Mouse (Mus musculus) CH12.LX (cell line): ENCODE data around the gene Ano10. TPM values are rescaled to one million over a fixed set of nuclear protein-coding genes. Genes with fewer than 3 reads are reported as not detected.
A peak's percentile ranks its signal among the peaks of the same experiment; 100 is the strongest.

Experiments used
- DNase-seq: peaks from one replicate; pipeline ENCODE4 v3.0.0-alpha.2; 2013; ENCODE audit errors: extremely low read depth
- H3K27ac ChIP-seq: 2 replicates; pipeline ENCODE4 v1.5.1; 2012; ENCODE audit warnings: low read depth, mild to moderate bottlenecking, control low read depth, moderate library complexity; ENCODE audit not compliant: insufficient read depth
- H3K27me3 ChIP-seq: replicated peaks from 2 replicates; pipeline ENCODE3; 2012; ENCODE audit warnings: inconsistent platforms
- H3K36me3 ChIP-seq, 2 experiments: replicated peaks in 1 of 2; 2 replicates each; pipeline versions ENCODE3 to v1.6.1; 2012; ENCODE audit warnings: inconsistent platforms in 1 of 2, low read length in 1 of 2, mild to moderate bottlenecking in 1 of 2, mixed read lengths in 1 of 2, moderate library complexity in 1 of 2; ENCODE audit not compliant: control insufficient read depth in 1 of 2, insufficient read depth in 1 of 2
- H3K4me1 ChIP-seq, 2 experiments: 2 replicates each; pipeline ENCODE4 v1.6.1; 2012; ENCODE audit warnings: inconsistent platforms in 1 of 2, moderate library complexity in 1 of 2; ENCODE audit not compliant: insufficient read depth in 2 of 2, control insufficient read depth in 1 of 2
- H3K4me2 ChIP-seq: 2 replicates; pipeline ENCODE4 v1.6.1; 2012; ENCODE audit warnings: low read depth, mild to moderate bottlenecking, control low read depth; ENCODE audit not compliant: poor library complexity, insufficient read depth, severe bottlenecking
- H3K4me3 ChIP-seq, 3 experiments: fragments of 150-350 bp in 1 of 3; sonication (generic) in 1 of 3; replicated peaks in 1 of 3; 2 replicates each; pipeline versions ENCODE3 to v1.5.1; 2011 to 2012; ENCODE audit warnings: low read depth in 2 of 3, low read length in 2 of 3, mild to moderate bottlenecking in 2 of 3, moderate library complexity in 2 of 3, control low read depth in 1 of 3, improper control_type of control experiment in 1 of 3, inconsistent platforms in 1 of 3, mixed read lengths in 1 of 3; ENCODE audit not compliant: poor library complexity in 1 of 3
- H3K79me2 ChIP-seq: replicated peaks from 2 replicates; pipeline ENCODE4 v1.6.1; 2012; ENCODE audit warnings: mild to moderate bottlenecking, moderate library complexity; ENCODE audit not compliant: control insufficient read depth, poor library complexity, insufficient read depth, severe bottlenecking; ENCODE audit errors: extremely low read depth
- H3K9ac ChIP-seq: 2 replicates; pipeline ENCODE4 v1.6.1; 2012; ENCODE audit warnings: low read depth, mild to moderate bottlenecking, control low read depth, moderate library complexity; ENCODE audit not compliant: insufficient read depth
- H3K9me3 ChIP-seq: replicated peaks from 2 replicates; pipeline ENCODE3; 2012; ENCODE audit warnings: low read length, inconsistent platforms, mixed read lengths
- CHD2 ChIP-seq: IDR thresholded peaks from 2 replicates; pipeline ENCODE4 v1.6.1; 2011; ENCODE audit warnings: low read length, improper control_type of control experiment
- CTCF ChIP-seq, 2 experiments: IDR thresholded peaks in 1 of 2; conservative IDR thresholded peaks in 1 of 2; 2 replicates each; pipeline ENCODE4 v1.5.1; 2011 to 2012; ENCODE audit warnings: low read depth in 2 of 2, low read length in 2 of 2, improper control_type of control experiment in 1 of 2, inconsistent platforms in 1 of 2, mild to moderate bottlenecking in 1 of 2, moderate library complexity in 1 of 2
- E2F4 ChIP-seq: IDR thresholded peaks from 2 replicates; pipeline ENCODE4 v1.6.1; 2011; ENCODE audit warnings: low read depth, low read length, improper control_type of control experiment; ENCODE audit not compliant: insufficient replicate concordance
- GABPA ChIP-seq: IDR thresholded peaks from 2 replicates; pipeline ENCODE4 v1.6.1; 2012; ENCODE audit warnings: low read depth, low read length, improper control_type of control experiment, inconsistent platforms; ENCODE audit not compliant: insufficient replicate concordance
- HCFC1 ChIP-seq: IDR thresholded peaks from 2 replicates; pipeline ENCODE4 v1.6.1; 2012; ENCODE audit warnings: low read depth, mild to moderate bottlenecking, inconsistent platforms, low read length, improper control_type of control experiment
- MAFK ChIP-seq: IDR thresholded peaks from 2 replicates; pipeline ENCODE4 v1.6.1; 2011; ENCODE audit warnings: low read length, improper control_type of control experiment; ENCODE audit not compliant: insufficient replicate concordance
- MAX ChIP-seq: IDR thresholded peaks from 2 replicates; pipeline ENCODE4 v1.6.1; 2011; ENCODE audit warnings: low read length, improper control_type of control experiment
- MYC ChIP-seq: IDR thresholded peaks from 2 replicates; pipeline ENCODE4 v1.6.1; 2011; ENCODE audit warnings: low read depth, mild to moderate bottlenecking, improper control_type of control experiment, low read length
- NELFE ChIP-seq: IDR thresholded peaks from 2 replicates; pipeline ENCODE4 v1.6.1; 2011; ENCODE audit warnings: low read depth, low read length, improper control_type of control experiment
- POLR2AphosphoS2 ChIP-seq: IDR thresholded peaks from 2 replicates; pipeline ENCODE4 v1.6.1; 2011; ENCODE audit warnings: low read depth, low read length, improper control_type of control experiment
- RAD21 ChIP-seq: IDR thresholded peaks from 2 replicates; pipeline ENCODE4 v1.6.1; 2011; ENCODE audit warnings: low read depth, mild to moderate bottlenecking, low read length, improper control_type of control experiment, moderate library complexity
- SMC3 ChIP-seq: IDR thresholded peaks from 2 replicates; pipeline ENCODE4 v1.6.1; 2011; ENCODE audit warnings: low read depth, low read length, improper control_type of control experiment
- UBTF ChIP-seq: IDR thresholded peaks from 2 replicates; pipeline ENCODE4 v1.6.1; 2012; ENCODE audit warnings: low read depth, mild to moderate bottlenecking, inconsistent platforms, low read length, improper control_type of control experiment, moderate library complexity
- USF1 ChIP-seq: IDR thresholded peaks from 2 replicates; pipeline ENCODE4 v1.6.1; 2014; ENCODE audit warnings: low read depth, mild to moderate bottlenecking, inconsistent platforms, low read length, improper control_type of control experiment
- USF2 ChIP-seq: conservative IDR thresholded peaks from 2 replicates; pipeline ENCODE4 v1.6.1; 2011; ENCODE audit warnings: low read depth, low read length, improper control_type of control experiment
- ZC3H11A ChIP-seq: IDR thresholded peaks from 2 replicates; pipeline ENCODE4 v1.6.1; 2012; ENCODE audit warnings: low read depth, mild to moderate bottlenecking, inconsistent platforms, low read length, improper control_type of control experiment
- ZKSCAN1 ChIP-seq: IDR thresholded peaks from 2 replicates; pipeline ENCODE4 v1.6.1; 2012; ENCODE audit warnings: low read depth, inconsistent platforms, low read length, improper control_type of control experiment, borderline replicate concordance
- dilution Hi-C: fragments of 300-500 bp; cut with MboI; formaldehyde crosslinking; loops from 2 replicates; pipeline ENCODE4 v1.14.3; 2020; ENCODE audit warnings: low sequenced_read_pairs; ENCODE audit not compliant: extremely low pct_unique_long_range_greater_than_20kb, extremely low pct_ligation_motif_present
- in situ Hi-C: fragments of 300-500 bp; cut with MboI; formaldehyde crosslinking; loops from 3 replicates; pipeline ENCODE4 v1.14.3; 2019; ENCODE audit warnings: low sequenced_read_pairs, low pct_ligation_motif_present, low pct_unique_long_range_greater_than_20kb, mixed read lengths
- polyA plus RNA-seq: library from polyadenylated mRNA; unstranded; fragments of >175 nt; gene quantifications from 2 replicates; pipeline ENCODE4 v1.2.1, GENCODE M21; 2012; ENCODE audit warnings: low read depth; ENCODE audit not compliant: insufficient read length
- total RNA-seq, 2 experiments: library from RNA; depleted of rRNA; stranded (reverse); fragments of 300-350 nt in 1 of 2; fragments of >200 nt in 1 of 2; gene quantifications; 2 replicates each; pipeline ENCODE4 v1.2.3; 2012 to 2014

Ano10 gene
- total and polyA plus RNA-seq, 3 experiments, result 9.5 to 23.9 (median 12.2) TPM

DNA sequence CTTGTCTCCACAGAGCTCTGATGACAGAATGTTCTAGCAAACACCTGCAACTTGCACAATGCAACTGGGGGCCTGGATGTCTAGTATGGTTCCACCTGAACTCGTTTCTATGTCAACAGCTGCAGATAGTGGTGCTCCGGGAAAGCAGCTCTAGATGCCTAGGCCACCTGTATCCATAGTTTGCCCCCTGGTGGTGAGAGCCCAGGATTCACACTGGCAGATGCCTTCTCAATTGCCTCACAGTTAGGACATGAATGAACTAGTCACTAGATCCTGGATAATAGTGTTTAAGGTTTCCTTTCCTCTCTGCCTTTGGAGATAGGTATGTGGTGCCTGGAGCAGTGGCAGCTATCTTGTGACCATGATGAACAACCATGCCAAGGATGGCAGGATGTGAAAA, 109.2 kb downstream of the Ano10 start:
- Histone ChIP-seq H3K27me3 (no peaks in the 10 kb centered on the region), H3K4me3 (no peak overlapping the region), H3K4me2 (no peak overlapping the region), H3K27ac (no peak overlapping the region), H3K9ac (no peak overlapping the region), H3K79me2 (no peaks in the 10 kb centered on the region), H3K4me1 (peaks cover 12 to 41% of the 10 kb centered on the region in 2 experiments), H3K36me3 (peaks cover 0 to 2% of the 10 kb centered on the region in 2 experiments)
- dilution Hi-C loops (no loop called here), in situ Hi-C loops (loop anchor here (5.0 to 10.0 kb wide), 2 partner anchors 60 to 163 kb away; no protein-coding TSS in a partner anchor)
- peak; percentile 69 for DNase-seq
- peak; percentile 73 to 82 for TF ChIP-seq CTCF (conservative IDR thresholded peaks at IDR 0.05 in 1 of 2, IDR thresholded peaks at IDR 0.05 in 1 of 2; ENCODE audit: low read depth in 2 of 2, low read length in 2 of 2)
- no peak for TF ChIP-seq CHD2
- no peak for TF ChIP-seq MAFK
- peak; percentile 67 for TF ChIP-seq RAD21
- peak; percentile 82 for TF ChIP-seq SMC3
- TF ChIP-seq, all 38 proteins: peak for 3
- no peaks in the 10 kb centered on the region for H3K9me3 ChIP-seq

DNA sequence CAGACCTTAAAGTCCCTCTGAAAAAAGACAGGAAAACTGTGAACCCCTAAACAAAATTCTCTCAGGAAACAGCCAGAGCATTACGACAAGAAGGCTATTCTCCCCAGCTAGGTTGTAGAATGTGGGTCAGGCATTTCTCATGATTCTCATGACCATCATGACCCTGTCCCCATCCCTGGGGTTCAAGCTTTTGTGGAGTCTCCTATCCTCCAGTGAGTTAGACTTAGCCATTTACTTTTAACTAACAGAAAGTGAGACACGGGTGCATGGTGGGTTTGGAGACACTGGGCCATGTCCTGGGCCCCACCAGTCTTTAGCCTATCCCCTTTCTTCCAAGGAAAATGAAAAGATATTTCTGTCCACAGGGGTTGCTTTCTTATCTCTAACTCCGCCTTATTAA, 109.9 kb downstream of the Ano10 start:
- Histone ChIP-seq H3K79me2 (no peaks in the 10 kb centered on the region), H3K9ac (no peak overlapping the region), H3K4me1 (peaks cover 12 to 42% of the 10 kb centered on the region in 2 experiments), H3K9me3 (no peaks in the 10 kb centered on the region), H3K27ac (no peak overlapping the region), H3K36me3 (peaks cover 0 to 2% of the 10 kb centered on the region in 2 experiments), H3K27me3 (no peaks in the 10 kb centered on the region), H3K4me2 (no peak overlapping the region), H3K4me3 (no peak overlapping the region)
- in situ Hi-C loops (loop anchor here (10.0 kb wide), 1 partner anchor 60 kb away; no protein-coding TSS in a partner anchor), dilution Hi-C loops (no loop called here)
- TF ChIP-seq ZKSCAN1 (no peak), ZC3H11A (no peak), USF2 (no peak), NELFE (no peak), USF1 (no peak), SMC3 (no peak), GABPA (no peak), UBTF (no peak), POLR2AphosphoS2 (no peak), MAX (no peak)
- DNase-seq, result no peak

DNA sequence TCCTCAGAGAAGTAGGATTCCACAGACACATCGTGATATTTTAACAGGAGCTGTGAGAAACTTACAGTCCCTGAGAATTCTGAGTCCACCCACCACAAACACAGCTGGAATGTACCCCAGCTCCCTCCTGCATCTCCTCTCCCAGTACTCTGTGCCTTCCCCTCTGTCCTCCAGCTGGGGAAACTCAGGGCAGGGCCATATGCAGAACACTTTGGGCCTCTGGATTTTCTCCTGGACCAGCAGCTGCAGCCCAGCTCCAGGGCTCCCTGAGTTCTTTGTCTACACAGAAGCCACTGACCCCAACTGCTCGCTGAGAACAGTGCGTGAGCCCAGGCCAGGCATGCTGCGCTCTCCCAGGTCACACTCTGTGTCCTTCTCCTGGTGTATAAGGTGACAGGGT, 111.1 kb downstream of the Ano10 start:
- Histone ChIP-seq H3K4me2 (no peak overlapping the region), H3K9me3 (no peaks in the 10 kb centered on the region), H3K79me2 (no peaks in the 10 kb centered on the region), H3K27me3 (no peaks in the 10 kb centered on the region), H3K9ac (no peak overlapping the region), H3K4me3 (no peak overlapping the region), H3K36me3 (peaks cover 0 to 3% of the 10 kb centered on the region in 2 experiments), H3K4me1 (peaks cover 8 to 29% of the 10 kb centered on the region in 2 experiments), H3K27ac (no peak overlapping the region)
- dilution Hi-C loops, result no loop called here
- in situ Hi-C loops, result loop anchor here (10.0 kb wide), 1 partner anchor 58 kb away; no protein-coding TSS in a partner anchor
- no peak for TF ChIP-seq E2F4
- TF ChIP-seq HCFC1, result no peak
- no peak for TF ChIP-seq MYC
- TF ChIP-seq USF1, result no peak
- no peak for TF ChIP-seq CHD2
- no peak for DNase-seq
